Mouse (Mus musculus) liver, adult 2 months (tissue): ENCODE measurements around the gene Syde2. TPM values are rescaled to one million over a fixed set of nuclear protein-coding genes. Genes with fewer than 3 reads are reported as not detected.

Experiments used
- DNase-seq: peaks from one replicate; pipeline ENCODE4 v3.0.0-alpha.2; 2011; ENCODE audit warnings: low read depth, low spot score; ENCODE audit errors: extremely low read depth
- H3K27ac ChIP-seq: fragments of 200-500 bp; replicated peaks from 2 replicates; pipeline ENCODE4 v1.5.1; 2012; ENCODE audit warnings: low read depth, mild to moderate bottlenecking, control low read depth, inconsistent platforms, low read length; ENCODE audit not compliant: insufficient read depth
- H3K27me3 ChIP-seq: fragments of 200-500 bp; 2 replicates; pipeline ENCODE4 v1.6.1; 2012; ENCODE audit warnings: mild to moderate bottlenecking, moderate library complexity, low read length, inconsistent platforms; ENCODE audit not compliant: control insufficient read depth, insufficient read depth
- H3K36me3 ChIP-seq: fragments of 200-500 bp; 2 replicates; pipeline ENCODE4 v1.6.1; 2012; ENCODE audit warnings: low read length, inconsistent platforms; ENCODE audit not compliant: control insufficient read depth, insufficient read depth
- H3K4me1 ChIP-seq: fragments of 200-500 bp; 2 replicates; pipeline ENCODE4 v1.6.1; 2011; ENCODE audit warnings: low read length; ENCODE audit not compliant: control insufficient read depth, insufficient read depth
- H3K4me3 ChIP-seq: fragments of 200-500 bp; 2 replicates; pipeline ENCODE4 v1.5.1; 2011; ENCODE audit warnings: low read depth, mild to moderate bottlenecking, control low read depth, low read length, moderate library complexity; ENCODE audit not compliant: insufficient read depth
- H3K79me2 ChIP-seq: fragments of 200-500 bp; 2 replicates; pipeline ENCODE4 v1.6.1; 2012; ENCODE audit warnings: inconsistent platforms, mild to moderate bottlenecking, low read length, moderate library complexity; ENCODE audit not compliant: control insufficient read depth, insufficient read depth
- H3K9ac ChIP-seq: fragments of 200-500 bp; 2 replicates; pipeline ENCODE4 v1.6.1; 2012; ENCODE audit warnings: low read depth, mild to moderate bottlenecking, control low read depth, inconsistent platforms, low read length
- CTCF ChIP-seq: fragments of 200-500 bp; IDR thresholded peaks from 2 replicates; pipeline ENCODE4 v1.5.1; 2011; ENCODE audit warnings: low read depth, low read length, control low read depth
- POLR2A ChIP-seq: fragments of 200-500 bp; IDR thresholded peaks from 2 replicates; pipeline ENCODE4 v1.6.1; 2011; ENCODE audit warnings: low read length, control low read depth; ENCODE audit not compliant: insufficient read depth; ENCODE audit errors: extremely low read depth
- WGBS: fragments of 180-500 bp; shearing (Covaris S2); methylation state at CpG from one replicate; pipeline ENCODE4 v1.1.7; 2018; 5-methylcytosine and 5-hydroxymethylcytosine counted together
- polyA plus RNA-seq: library from polyadenylated mRNA; depleted of rRNA; stranded (reverse); fragments of >200 nt; gene quantifications from 2 replicates; pipeline ENCODE4 v1.2.3, GENCODE M21; 2012
- total RNA-seq: library from RNA; depleted of rRNA; stranded (reverse); fragments of >200 nt; gene quantifications from 2 replicates; pipeline ENCODE4 v1.2.3, GENCODE M21; 2014

Syde2 gene
- total and polyA plus RNA-seq, 2 experiments, result 1.3 to 7.9 TPM

DNA sequence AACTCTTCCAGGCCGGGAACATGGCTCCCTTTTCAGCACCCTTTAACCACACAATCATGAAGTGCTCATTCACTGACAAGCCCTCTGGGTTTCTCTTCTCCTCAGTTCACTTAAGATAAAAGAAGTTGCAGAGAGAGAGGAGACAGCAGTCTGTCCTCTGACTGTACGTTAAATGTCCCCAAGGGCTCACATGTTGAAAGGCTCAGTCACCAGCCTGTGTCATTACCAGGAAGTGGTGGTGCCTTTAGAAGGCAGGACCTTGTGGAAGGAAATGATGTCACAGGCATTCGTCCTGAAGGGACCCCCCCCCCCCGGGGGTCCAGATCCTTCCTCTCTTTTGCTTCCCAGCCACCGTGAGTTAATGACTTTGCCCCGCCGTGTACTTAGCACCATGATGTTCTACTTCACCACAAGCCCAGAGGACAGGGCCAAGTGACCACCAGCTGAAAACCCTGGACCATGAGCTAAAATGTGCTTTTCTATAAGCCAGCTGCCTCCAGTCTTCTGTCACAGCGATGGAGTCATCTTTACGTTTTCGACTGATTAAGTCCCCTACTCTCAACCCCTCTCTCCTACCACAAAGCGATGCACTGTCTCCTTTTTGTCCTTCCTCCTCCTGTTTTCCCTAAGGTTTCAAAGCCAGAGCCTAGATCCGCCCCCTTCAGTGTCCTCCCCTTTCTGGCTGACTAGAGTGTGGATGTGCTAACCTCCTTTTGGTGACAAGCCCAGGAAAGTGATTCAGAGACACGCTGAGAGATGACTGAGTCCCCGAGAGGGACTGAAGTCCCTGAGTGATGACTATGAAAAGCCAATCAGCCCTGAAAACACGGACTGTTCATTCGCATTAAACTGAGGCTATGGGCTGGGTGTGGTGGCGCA, 36.1 kb upstream of the Syde2 start:
- TF ChIP-seq CTCF (no peak), POLR2A (no peak)
- Histone ChIP-seq H3K9ac (no peak overlapping the region), H3K27me3 (no peaks in the 10 kb centered on the region), H3K4me3 (no peak overlapping the region), H3K79me2 (no peaks in the 10 kb centered on the region), H3K4me1 (no peaks in the 10 kb centered on the region), H3K36me3 (no peaks in the 10 kb centered on the region), H3K27ac (no peak overlapping the region)
- WGBS, result 78% methylated on average over 17 of the region's 17 CpGs
- no peak for DNase-seq

- H3K36me3 ChIP-seq, result no peaks in the 10 kb centered on the region
- WGBS, result 61% methylated on average over 7 of the region's 7 CpGs
- no peak overlapping the region for H3K27ac ChIP-seq
These were observed 34.7 kb upstream of the Syde2 start for GRCm38 (mm10) chr3:145952945-145953344.

DNA sequence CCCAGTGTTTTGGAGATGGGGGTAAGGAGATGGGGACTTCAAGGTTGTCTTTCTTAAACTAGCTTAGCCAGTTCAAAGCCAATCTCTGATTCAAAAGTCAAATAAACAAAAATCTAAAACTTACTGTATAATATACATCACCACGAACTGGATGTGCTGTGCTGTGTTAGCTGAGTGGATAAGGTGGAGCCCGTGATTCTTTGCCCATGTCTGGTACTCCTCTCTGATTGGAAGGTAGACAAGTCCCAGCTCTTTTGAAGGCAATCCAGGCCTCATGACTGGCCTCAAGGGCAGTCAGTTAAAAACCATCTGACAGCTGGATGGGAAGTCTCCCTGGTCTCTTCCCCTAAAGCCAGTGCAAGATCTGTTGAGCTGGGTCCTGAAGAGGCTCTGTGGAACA, 34.3 kb upstream of the Syde2 start:
- no peaks in the 10 kb centered on the region for H3K79me2 ChIP-seq
- WGBS, result 88% methylated on average over 2 of the region's 2 CpGs
- H3K27ac ChIP-seq, result no peak overlapping the region
- H3K9ac ChIP-seq, result no peak overlapping the region
- H3K4me1 ChIP-seq, result no peaks in the 10 kb centered on the region
- TF ChIP-seq CTCF, result no peak
- TF ChIP-seq POLR2A, result no peak
- no peaks in the 10 kb centered on the region for H3K27me3 ChIP-seq
- H3K4me3 ChIP-seq, result no peak overlapping the region
- no peaks in the 10 kb centered on the region for H3K36me3 ChIP-seq
- DNase-seq, result no peak

More at GRCm38 (mm10) chr3:145952945-145953344, 34.7 kb upstream of the Syde2 start:
- no peak overlapping the region for H3K4me3 ChIP-seq
- H3K9ac ChIP-seq, result no peak overlapping the region
- DNase-seq, result no peak
- H3K4me1 ChIP-seq, result no peaks in the 10 kb centered on the region
- no peak for TF ChIP-seq POLR2A
- no peak for TF ChIP-seq CTCF
- H3K27me3 ChIP-seq, result no peaks in the 10 kb centered on the region
- no peaks in the 10 kb centered on the region for H3K79me2 ChIP-seq

DNA sequence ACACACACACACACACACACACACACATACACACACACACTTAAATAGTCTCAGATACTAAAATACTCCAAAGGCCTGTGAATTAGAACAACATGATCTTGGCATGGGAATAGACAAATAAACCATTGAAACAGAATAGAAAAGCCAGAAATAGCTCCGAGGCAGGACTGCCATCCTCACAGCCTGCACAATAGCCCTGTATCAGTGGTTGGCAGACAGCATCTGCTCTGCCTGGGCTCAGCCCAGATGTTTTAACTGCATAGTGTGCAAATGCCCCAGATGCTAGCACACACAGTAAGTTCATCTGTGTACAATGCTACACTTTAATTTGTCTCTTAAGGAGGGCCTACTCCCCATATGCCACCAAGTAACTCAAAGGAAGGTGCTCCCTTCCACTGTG, 27.8 kb upstream of the Syde2 start:
- DNase-seq, result no peak
- Histone ChIP-seq H3K36me3 (no peaks in the 10 kb centered on the region), H3K27ac (no peak overlapping the region), H3K27me3 (no peaks in the 10 kb centered on the region), H3K4me3 (no peak overlapping the region), H3K79me2 (no peaks in the 10 kb centered on the region), H3K9ac (no peak overlapping the region), H3K4me1 (0 out of 2 replicates have a peak, but pooled peaks cover 3% of the 10 kb centered on the region)
- WGBS, result 30% methylated on average over 1 of the region's 1 CpGs
- TF ChIP-seq CTCF (no peak), POLR2A (no peak)

- H3K9ac ChIP-seq, result no peak overlapping the region
- no peak overlapping the region for H3K4me3 ChIP-seq
- no peak for TF ChIP-seq POLR2A
- TF ChIP-seq CTCF, result no peak
- WGBS, result 79% methylated on average over 9 of the region's 9 CpGs
- H3K27me3 ChIP-seq, result no peaks in the 10 kb centered on the region
- DNase-seq, result no peak
- H3K79me2 ChIP-seq, result no peaks in the 10 kb centered on the region
- no peaks in the 10 kb centered on the region for H3K36me3 ChIP-seq
- 0 out of 2 replicates have a peak, but pooled peaks cover 3% of the 10 kb centered on the region for H3K4me1 ChIP-seq
- no peak overlapping the region for H3K27ac ChIP-seq
These were observed 25.3 kb upstream of the Syde2 start for GRCm38 (mm10) chr3:145962411-145962810.
